Mouse (Mus musculus): ENCODE data around the gene Trhde. TPM values are rescaled to one million over a fixed set of nuclear protein-coding genes. Genes with fewer than 3 reads are reported as not detected.

The Trhde gene
- polyA plus RNA-seq, 1 experiment, result 0.19 TPM

GRCm38 (mm10) chr10:114362631-114363030 is 439.5 kb downstream of the Trhde start:
- 54% methylated on average over 2 of the region's 2 CpGs for WGBS
- DNase-seq (ENCODE audit: low read depth, low spot score), result no peak
